Mouse (Mus musculus) mature B cell (primary cell): ENCODE measurements around the gene Iqce.

ENCODE experiments used
- in situ Hi-C: fragments of 300-500 bp; cut with MboI; formaldehyde crosslinking; loops from 2 replicates; pipeline ENCODE4 v1.14.3; 2019

Gene Iqce

DNA sequence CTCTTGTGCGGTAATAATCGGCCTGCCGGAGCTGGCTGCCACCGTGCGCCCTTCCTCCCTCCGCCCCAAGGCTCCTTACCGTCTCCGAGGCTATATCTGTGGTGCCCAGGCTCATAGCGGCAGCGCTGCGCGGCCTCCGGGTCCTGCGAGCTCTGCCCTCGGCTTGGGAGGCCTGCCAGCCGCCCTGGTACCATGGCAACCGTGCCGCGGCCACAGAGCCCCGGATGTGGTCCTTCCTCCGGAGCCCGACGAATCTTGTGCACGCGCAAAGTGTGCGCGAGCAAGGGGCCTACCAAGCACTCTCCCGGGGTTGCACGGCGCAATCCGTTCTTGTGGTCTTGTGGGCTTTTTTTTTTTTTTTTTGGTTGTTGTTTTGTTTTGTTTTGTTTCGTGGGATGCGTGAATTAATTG is at the start of gene Iqce:
Gene Iqce, minus strand, starts transcription at position 276 of the 411 bp plus-strand sequence.
- in situ Hi-C loops: no loop called here

DNA sequence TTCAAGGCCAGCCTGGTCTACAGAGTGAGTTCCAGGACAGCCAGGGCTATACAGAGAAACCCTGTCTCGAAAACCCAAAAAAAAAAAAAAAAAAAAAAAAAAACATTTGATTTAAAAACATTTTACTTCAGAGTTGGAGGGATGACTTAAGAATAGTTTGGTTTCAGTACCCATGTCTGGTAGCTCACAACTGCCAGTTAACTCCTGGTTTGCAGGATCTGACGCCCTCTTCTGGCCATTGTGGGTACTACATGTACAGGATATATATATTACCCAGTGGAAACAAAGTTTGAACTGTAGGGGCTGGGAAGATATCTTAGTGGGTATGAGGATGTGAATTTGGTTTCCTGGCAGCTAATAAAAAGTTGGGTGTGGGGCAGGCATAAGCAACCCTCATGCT is 48.7 kb upstream of the Iqce start:
- in situ Hi-C loops: no loop called here

GRCm38 (mm10) chr5:140749062-140749875 is 47.1 kb upstream of the Iqce start:
- in situ Hi-C loops: no loop called here

- in situ Hi-C loops: no loop called here
These were observed 46.2 kb upstream of the Iqce start for GRCm38 (mm10) chr5:140748425-140748824.

GRCm38 (mm10) chr5:140743706-140744131 is 41.5 kb upstream of the Iqce start:
- in situ Hi-C loops: no loop called here

GRCm38 (mm10) chr5:140741877-140742276 is 39.7 kb upstream of the Iqce start:
- in situ Hi-C loops: no loop called here

DNA sequence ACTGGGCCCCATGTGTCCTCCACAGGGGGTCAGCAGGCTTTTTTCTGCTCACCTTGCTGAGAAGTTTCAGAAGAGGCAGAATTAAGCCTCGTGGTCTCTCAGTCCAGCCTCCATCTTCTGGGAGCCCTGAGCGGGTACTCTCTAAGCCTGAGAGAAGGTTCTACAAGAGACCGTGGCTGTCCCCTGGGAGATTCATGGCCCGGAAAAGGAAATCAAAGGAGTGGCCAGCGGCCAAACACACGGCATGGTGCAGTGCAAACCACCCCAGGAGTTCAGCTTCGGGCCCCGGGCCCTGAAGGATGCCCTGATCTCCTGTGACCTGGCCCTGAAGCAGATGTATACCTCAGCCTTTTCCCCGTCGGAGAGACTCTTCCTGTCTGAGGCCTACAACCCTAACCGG is 38.9 kb upstream of the Iqce start:
- in situ Hi-C loops: no loop called here

- in situ Hi-C loops: no loop called here
These were observed 37.6 kb upstream of the Iqce start for GRCm38 (mm10) chr5:140739813-140740212.

- in situ Hi-C loops: no loop called here
These were observed 34.0 kb upstream of the Iqce start for GRCm38 (mm10) chr5:140736166-140736565.

DNA sequence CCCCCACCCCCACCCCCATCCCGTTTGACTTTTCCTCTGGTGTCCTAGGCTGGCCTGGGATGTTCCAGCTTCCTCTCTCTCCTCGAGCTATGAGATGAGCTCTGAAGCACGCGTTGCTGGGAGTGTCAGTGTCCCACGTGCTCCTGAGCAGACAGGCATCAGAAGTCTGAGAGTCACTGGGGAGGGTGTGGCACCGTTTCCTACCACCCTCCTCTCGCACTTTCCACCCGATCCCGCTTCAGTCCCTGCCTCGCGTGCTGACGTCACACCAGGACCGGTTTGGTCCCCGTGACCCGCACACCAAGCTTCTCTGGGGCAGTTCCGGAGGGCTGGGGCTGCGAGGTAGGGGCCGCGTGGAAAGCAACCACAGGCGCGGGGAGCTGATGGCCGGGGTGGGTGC is 33.1 kb upstream of the Iqce start:
- in situ Hi-C loops: no loop called here

DNA sequence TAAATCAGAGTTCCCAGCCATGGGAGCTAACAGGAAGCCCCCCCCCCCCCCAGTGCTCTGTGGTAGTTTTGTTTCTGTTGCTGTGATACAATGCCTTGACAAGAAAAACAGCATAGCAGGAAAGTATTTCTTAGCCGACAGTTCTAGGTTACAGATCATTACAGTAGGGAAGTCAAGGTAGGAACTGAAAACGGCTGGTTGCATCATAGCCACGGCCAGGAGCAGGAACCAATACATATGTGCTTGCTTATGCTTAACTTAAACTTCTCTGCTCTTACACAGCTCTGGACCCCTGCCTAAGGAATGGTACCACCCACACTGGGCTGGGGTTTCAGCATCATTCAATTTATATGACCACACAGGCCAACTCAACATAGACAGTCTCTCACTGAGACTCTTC is 31.2 kb upstream of the Iqce start:
- in situ Hi-C loops: no loop called here

- in situ Hi-C loops: no loop called here
These were observed 30.0 kb upstream of the Iqce start for GRCm38 (mm10) chr5:140732195-140732594.

DNA sequence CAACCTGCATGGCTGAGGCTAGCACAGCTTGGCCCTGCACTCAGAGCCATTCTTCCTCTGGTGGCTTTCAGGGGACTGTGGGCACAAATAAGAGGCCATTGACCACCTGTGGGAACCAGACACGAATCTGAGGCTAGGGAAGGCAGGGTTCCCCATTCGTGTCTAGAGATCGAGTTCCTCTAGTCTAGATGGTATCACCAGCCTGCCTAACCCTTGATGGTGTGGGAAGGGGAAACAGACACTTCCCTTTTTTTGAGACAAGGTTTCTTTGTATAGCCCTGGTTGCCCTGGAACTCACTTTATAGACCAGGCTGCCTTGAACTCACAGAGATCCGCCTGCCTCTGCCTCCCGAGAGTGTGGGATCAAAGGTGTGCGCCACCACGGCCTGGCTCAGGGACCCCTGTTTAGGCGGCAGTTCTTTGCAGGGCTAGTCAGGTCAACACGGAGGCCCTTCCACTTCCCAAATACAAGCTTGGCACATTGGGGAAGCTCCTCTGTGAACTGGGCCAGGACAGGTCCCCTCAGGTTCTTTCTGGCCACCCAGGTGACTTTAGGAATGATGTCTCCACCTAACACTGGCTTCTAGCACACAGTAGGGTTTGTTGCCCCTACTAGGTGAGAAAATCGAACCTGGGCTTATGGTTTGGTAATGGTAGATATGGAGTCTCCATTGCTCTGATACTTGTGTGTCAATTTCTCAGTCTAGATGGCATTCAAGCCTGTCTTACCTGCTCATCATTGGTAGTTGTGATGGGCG is 29.0 kb upstream of the Iqce start:
- in situ Hi-C loops: no loop called here

GRCm38 (mm10) chr5:140726946-140727740 is 25.0 kb upstream of the Iqce start:
- in situ Hi-C loops: no loop called here

DNA sequence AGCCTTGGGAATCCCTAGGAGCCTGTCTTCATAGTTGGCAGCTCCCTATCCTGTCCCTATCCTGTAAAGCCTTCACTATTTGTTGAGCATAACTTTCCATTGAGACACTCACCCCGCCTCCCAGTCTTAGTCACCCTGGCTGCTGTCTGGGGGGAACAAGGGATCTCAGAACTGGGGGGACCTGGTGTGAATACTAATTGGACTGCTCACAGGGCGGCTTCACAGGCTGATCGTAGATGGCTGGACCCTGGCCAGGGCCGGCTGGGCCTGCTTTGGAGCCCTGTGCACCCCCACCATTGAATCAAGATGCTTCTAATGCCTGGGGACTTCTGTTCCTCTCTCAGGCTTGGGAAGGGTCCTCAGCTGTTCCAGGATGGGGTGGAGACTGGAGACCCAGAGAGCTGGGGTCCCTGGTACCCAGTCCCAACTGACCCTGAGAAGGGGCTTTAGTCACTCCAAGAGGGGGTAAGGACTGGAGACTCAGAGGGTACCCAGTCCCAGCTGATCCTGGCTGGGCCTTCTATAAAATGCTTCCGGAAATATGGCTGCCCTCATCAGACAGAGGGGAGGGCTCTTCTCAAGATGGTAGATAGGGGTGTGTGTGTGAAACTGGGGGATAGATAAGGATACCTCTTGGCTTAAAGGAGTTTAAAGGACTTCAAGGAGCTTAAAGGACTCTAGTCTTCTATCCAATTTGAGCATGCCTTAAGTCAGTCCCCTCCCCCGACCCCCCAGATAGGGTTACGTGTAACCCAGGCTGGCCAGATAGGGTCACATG is 24.1 kb upstream of the Iqce start:
- in situ Hi-C loops: no loop called here

DNA sequence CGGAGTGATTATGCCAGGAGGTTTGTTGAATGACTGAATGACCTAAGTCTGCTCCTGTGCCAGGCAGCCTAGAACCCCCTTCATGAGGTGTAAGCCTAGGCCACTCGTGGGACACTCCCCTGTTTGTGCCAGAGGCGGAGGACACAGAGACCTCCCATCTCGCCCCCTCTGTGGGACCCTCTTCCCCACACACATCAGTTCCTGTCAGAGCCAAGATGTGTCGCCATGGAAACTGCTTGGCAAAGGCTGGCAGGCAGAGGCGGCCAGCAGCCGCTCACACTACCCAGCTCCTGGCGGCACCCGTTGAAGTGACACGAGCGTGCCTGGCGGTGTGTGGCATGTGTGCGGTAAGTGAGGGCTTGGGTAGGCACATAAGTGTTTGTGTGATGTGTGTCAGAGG is 21.6 kb upstream of the Iqce start, which contains the start of gene Amz1:
Gene Amz1, plus strand, starts transcription at position 306 of the 400 bp plus-strand sequence.
- in situ Hi-C loops: no loop called here

- in situ Hi-C loops: no loop called here
These were observed 19.9 kb upstream of the Iqce start for GRCm38 (mm10) chr5:140722121-140722520.

DNA sequence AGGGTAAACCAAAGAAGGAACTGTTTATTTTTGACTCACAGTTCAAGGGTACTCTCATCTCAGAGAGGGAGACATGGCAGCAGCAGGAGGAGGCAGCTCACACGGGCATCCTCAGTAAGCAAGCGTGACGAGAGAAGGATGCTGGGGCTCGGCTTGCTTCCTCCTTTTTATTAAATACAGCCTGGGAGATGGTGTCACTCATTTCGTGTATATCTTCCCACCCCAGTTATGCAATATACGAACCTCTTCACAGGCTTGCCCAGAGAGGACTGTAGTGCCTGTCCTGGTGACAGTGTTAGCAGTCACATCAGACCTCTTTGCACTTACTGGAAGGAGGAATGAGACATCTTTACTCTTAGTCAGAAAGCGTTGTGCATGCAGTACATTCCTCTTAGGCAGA is 18.6 kb upstream of the Iqce start:
- in situ Hi-C loops: no loop called here

DNA sequence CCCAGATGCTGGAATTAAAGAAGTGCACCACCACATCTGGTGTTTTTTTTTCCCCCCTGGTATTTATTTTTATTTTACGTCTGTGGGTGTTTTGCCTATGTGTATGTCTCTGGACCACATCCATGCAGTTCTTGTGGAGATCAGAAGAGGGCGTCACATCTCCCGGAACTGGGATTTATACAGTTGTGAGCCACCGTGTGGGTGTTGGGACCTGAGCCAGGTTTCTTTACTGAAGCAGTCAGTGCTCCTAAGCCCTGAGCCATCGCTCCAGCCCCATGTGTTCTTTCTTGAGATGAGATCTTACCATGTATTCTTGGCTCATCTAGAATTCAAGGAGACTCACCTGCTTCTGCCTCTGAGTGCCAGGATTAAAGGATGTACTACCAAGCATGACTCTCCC is 8.9 kb upstream of the Iqce start:
- in situ Hi-C loops: no loop called here

DNA sequence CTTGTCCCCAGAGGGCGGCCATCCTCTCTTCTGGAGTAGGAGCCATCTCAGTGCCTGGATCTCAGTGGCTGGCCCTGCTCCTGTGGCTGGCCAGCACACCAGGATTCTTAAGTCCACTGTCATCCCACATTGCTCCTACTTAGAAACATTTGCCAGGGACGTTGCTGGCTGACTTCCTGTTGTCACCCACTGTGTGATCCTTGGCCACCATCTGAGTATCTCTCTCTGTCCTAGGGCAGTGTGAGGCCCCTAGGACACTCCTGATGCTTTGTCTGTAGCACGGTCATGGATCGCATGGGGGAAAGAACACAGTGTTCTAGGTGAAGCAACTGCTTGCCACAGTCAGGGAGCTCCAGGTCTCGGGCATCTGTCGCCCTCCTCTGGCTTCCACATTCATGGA is 8.1 kb upstream of the Iqce start:
- in situ Hi-C loops: no loop called here

DNA sequence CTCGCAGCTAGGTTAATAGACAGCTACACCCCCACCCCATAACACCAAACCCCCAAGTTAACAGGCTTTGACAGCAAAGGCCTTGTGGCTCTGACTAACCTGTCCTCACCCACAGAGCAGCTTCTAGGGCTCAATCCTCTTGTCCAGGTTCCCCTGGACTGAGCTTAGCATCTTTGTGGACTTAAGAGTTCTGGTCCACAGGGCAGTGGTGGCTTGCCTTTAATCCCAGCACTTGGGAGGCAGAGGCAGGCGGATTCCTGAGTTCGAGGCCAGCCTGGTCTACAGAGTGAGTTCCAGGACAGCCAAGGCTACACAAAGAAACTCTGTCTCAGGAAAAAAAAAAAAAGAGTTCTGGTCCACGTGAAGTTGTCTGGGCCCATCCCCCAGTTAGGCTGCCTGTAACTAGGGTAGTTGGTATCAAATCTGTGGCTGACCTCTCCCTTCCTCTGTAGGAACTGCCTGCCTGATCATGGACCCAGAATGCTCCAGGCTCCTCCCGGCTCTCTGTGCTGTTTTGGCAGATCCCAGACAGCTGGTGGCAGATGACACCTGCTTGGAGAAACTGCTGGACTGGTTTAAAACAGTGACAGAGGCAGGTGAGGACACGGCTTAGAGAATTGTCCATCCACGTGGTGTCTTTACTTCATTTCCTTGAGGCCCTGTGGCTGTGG is 3.5 kb upstream of the Iqce start:
- in situ Hi-C loops: no loop called here
